8 mouse cellular contexts compared by ENCODE assay signal in genomic region chr2:144550529-144550928, GRCm38 (mm10). TPM values are rescaled to one million over a fixed set of nuclear protein-coding genes. Genes with fewer than 3 reads are reported as not detected.
A peak's percentile ranks its signal among the peaks of the same experiment; 100 is the strongest.
DNase-seq lines count a peak whose midpoint lies in the region; ATAC-seq and TF ChIP-seq lines count a peak whose summit lies in the region.

Rbbp9 (minus strand) TSS chr2:144550869.

- peak within 1 kb of the TSS; percentile 76 for H3K4me3 ChIP-seq in G1E (ENCODE audit: low read depth, low read length)
- H3K4me3 ChIP-seq in forebrain, embryonic 16.5 days (replicated peaks; ENCODE audit: low read length): peak within 1 kb of the TSS; percentile 82
- peak within 1 kb of the TSS; percentile 69 for H3K4me3 ChIP-seq in liver, embryonic 15.5 days (replicated peaks)
- peak within 1 kb of the TSS; percentile 50 for H3K4me3 ChIP-seq in neural tube, embryonic 11.5 days (ENCODE audit: low read depth, low read length)
- H3K4me3 ChIP-seq in testis, adult 2 months (ENCODE audit: control insufficient read depth, low read depth, low read length): peak within 1 kb of the TSS; percentile 99

- peak within 1 kb of the TSS; percentile 50 for H3K4me2 ChIP-seq in forebrain, embryonic 16.5 days (ENCODE audit: low read length)
- peak within 1 kb of the TSS; percentile 78 for H3K4me2 ChIP-seq in liver, embryonic 15.5 days
- H3K4me2 ChIP-seq in neural tube, embryonic 11.5 days (ENCODE audit: low read depth): peak within 1 kb of the TSS; percentile 62

- no peak for TF ChIP-seq CTCF in G1E (IDR thresholded peaks at IDR 0.05; ENCODE audit: low read depth, low read length)
- no peak for TF ChIP-seq CTCF in testis, adult 2 months (IDR thresholded peaks at IDR 0.05; ENCODE audit: control insufficient read depth, insufficient read depth, insufficient replicate concordance, low read depth, low read length)

- intact Hi-C loops in heart, postnatal 25 days (cut with DNase I): no loop called here

- peak within 1 kb of the TSS; percentile 60 for H3K27ac ChIP-seq in forebrain, embryonic 16.5 days (ENCODE audit: low read length)
- no peak within 1 kb of the TSS for H3K27ac ChIP-seq in liver, embryonic 15.5 days (replicated peaks)
- H3K27ac ChIP-seq in neural tube, embryonic 11.5 days (ENCODE audit: low read depth, low read length): peak within 1 kb of the TSS; percentile 47; the same call in 1 of the 2 replicates
- peak within 1 kb of the TSS; percentile 84 for H3K27ac ChIP-seq in testis, adult 2 months (ENCODE audit: control insufficient read depth, insufficient read depth, low read depth, low read length)

- WGBS in forebrain, embryonic 16.5 days: under 1% methylated on average over 17 of the region's 17 CpGs
- under 1% methylated on average over 17 of the region's 17 CpGs for WGBS in large intestine, adult 2 months
- 2% methylated on average over 17 of the region's 17 CpGs for WGBS in liver, embryonic 15.5 days (ENCODE audit: insufficient replicate concordance)
- WGBS in neural tube, embryonic 11.5 days: under 1% methylated on average over 17 of the region's 17 CpGs

- DNase-seq in G1E (ENCODE audit: low spot score): peak; percentile 43
- peak; percentile 72 to 73 for DNase-seq in cerebellum, adult 18-20 months
- peak; percentile 17 for DNase-seq in heart, postnatal 25 days (ENCODE audit: low spot score)
- DNase-seq in large intestine, adult 2 months (ENCODE audit: low read depth, low spot score): peak; percentile 44
- DNase-seq in neural tube, embryonic 11.5 days (ENCODE audit: low spot score): peak; percentile 86

- ATAC-seq in G1E (ENCODE audit: extremely low read depth, insufficient number of reproducible peaks, low FRiP score, poor library complexity, severe bottlenecking): peak; percentile 73
- ATAC-seq in forebrain, embryonic 16.5 days: peak; percentile 98
- peak; percentile 64 for ATAC-seq in liver, embryonic 15.5 days (ENCODE audit: insufficient read depth)
- ATAC-seq in neural tube, embryonic 11.5 days (ENCODE audit: insufficient read depth, low FRiP score, low TSS enrichment): peak; percentile 95

- no peaks in the 10 kb centered on the region for H3K27me3 ChIP-seq in G1E (ENCODE audit: insufficient read depth, low read length)
- no peaks in the 10 kb centered on the region for H3K27me3 ChIP-seq in forebrain, embryonic 16.5 days (replicated peaks; ENCODE audit: control insufficient read depth, insufficient read depth, low read length)
- H3K27me3 ChIP-seq in liver, embryonic 15.5 days: no peaks in the 10 kb centered on the region
- no peaks in the 10 kb centered on the region for H3K27me3 ChIP-seq in neural tube, embryonic 11.5 days (ENCODE audit: control insufficient read depth, insufficient read depth, low read length)
- H3K27me3 ChIP-seq in testis, adult 2 months (ENCODE audit: control insufficient read depth, insufficient read depth, low read length): no peaks in the 10 kb centered on the region

- H3K4me1 ChIP-seq in G1E (ENCODE audit: insufficient read depth, low read depth, low read length): peaks cover 7% of the 10 kb centered on the region; the same call in 1 of the 2 replicates
- H3K4me1 ChIP-seq in forebrain, embryonic 16.5 days (replicated peaks; ENCODE audit: control insufficient read depth, insufficient read depth, low read length): peaks cover 11% of the 10 kb centered on the region
- peaks cover 10% of the 10 kb centered on the region for H3K4me1 ChIP-seq in liver, embryonic 15.5 days (replicated peaks)
- H3K4me1 ChIP-seq in neural tube, embryonic 11.5 days (ENCODE audit: control insufficient read depth, insufficient read depth, low read length): 0 out of 2 replicates have a peak, but pooled peaks cover 3% of the 10 kb centered on the region
- peaks cover 3% of the 10 kb centered on the region for H3K4me1 ChIP-seq in testis, adult 2 months (ENCODE audit: control insufficient read depth, insufficient read depth, low read length)

- TF ChIP-seq POLR2A in testis, adult 2 months (IDR thresholded peaks at IDR 0.05; ENCODE audit: control insufficient read depth, low read depth, low read length): peak; percentile 62; the same call in 1 of the 2 replicates

- H3K9me3 ChIP-seq in G1E (replicated peaks): no peaks in the 10 kb centered on the region
- no peaks in the 10 kb centered on the region for H3K9me3 ChIP-seq in forebrain, embryonic 16.5 days (ENCODE audit: control insufficient read depth, low read length)
- no peaks in the 10 kb centered on the region for H3K9me3 ChIP-seq in liver, embryonic 15.5 days (replicated peaks)
- H3K9me3 ChIP-seq in neural tube, embryonic 11.5 days (ENCODE audit: control insufficient read depth, low read length): no peaks in the 10 kb centered on the region

- peak within 1 kb of the TSS; percentile 85 for H3K9ac ChIP-seq in forebrain, embryonic 16.5 days (replicated peaks; ENCODE audit: low read depth, low read length)
- peak within 1 kb of the TSS; percentile 61 for H3K9ac ChIP-seq in liver, embryonic 15.5 days
- H3K9ac ChIP-seq in neural tube, embryonic 11.5 days (ENCODE audit: low read length): peak within 1 kb of the TSS; percentile 71

- peaks cover 24% of the 10 kb centered on the region for H3K36me3 ChIP-seq in G1E (replicated peaks)
- H3K36me3 ChIP-seq in forebrain, embryonic 16.5 days (ENCODE audit: control insufficient read depth, insufficient read depth): no peaks in the 10 kb centered on the region; the same call in 1 of the 2 replicates
- H3K36me3 ChIP-seq in liver, embryonic 15.5 days (replicated peaks): no peaks in the 10 kb centered on the region
- H3K36me3 ChIP-seq in neural tube, embryonic 11.5 days (ENCODE audit: control insufficient read depth, insufficient read depth, low read length): peaks cover 2% of the 10 kb centered on the region; the same call in 1 of the 2 replicates
- H3K36me3 ChIP-seq in testis, adult 2 months (ENCODE audit: control insufficient read depth, insufficient read depth, low read length): no peaks in the 10 kb centered on the region

RNA-seq across cellular contexts. Expression of gene Rbbp9, which starts in this region (rescaled TPM):
- 16.2 and 16.3 TPM in 2 replicates for total RNA-seq in G1E (2014; fragmentation: Nextera tagmentation)
- 5.1 and 6.7 TPM in 2 replicates for total RNA-seq in G1E (2017)
- polyA plus RNA-seq in G1E (2012): 1.6 TPM in 2 replicates
- polyA plus RNA-seq in forebrain, embryonic 16.5 days (2015; fragmentation: Nextera tagmentation; extraction: Ambion mirVana): 59.1 and 65.9 TPM in 2 replicates
- 10 to 100 TPM; 10.4 to 12.1 TPM for total RNA-seq in heart, postnatal 25 days (2021)
- polyA plus RNA-seq in large intestine, adult 2 months (2012; rRNA removed): 4.8 and 6.3 TPM in 2 replicates
- 10.0 and 10.3 TPM in 2 replicates for polyA plus RNA-seq in liver, embryonic 15.5 days (2015; fragmentation: Nextera tagmentation; extraction: Ambion mirVana)
- 63.8 and 65.4 TPM in 2 replicates for polyA plus RNA-seq in neural tube, embryonic 11.5 days (2014; fragmentation: Nextera tagmentation; extraction: Ambion mirVana)
- polyA plus RNA-seq in testis, adult 2 months (2012; rRNA removed): 2.9 and 3.1 TPM in 2 replicates

Comparison
In these comparisons a context has a peak if more than half of its experiments do, and no peak if none do; other contexts are left out.
1. DNase-seq: peak in every context shown above with its lines; median percentile 86 in neural tube, embryonic 11.5 days; 72 in cerebellum, adult 18-20 months; 44 in large intestine, adult 2 months; 43 in G1E; 17 in heart, postnatal 25 days.